Mouse (Mus musculus) leukemia stem cell, adult 10-12 weeks (primary cell): ENCODE results near the gene Il2rg. TPM values are rescaled to one million over a fixed set of nuclear protein-coding genes. Genes with fewer than 3 reads are reported as not detected.

Experiments
- polyA plus RNA-seq: library from polyadenylated mRNA; stranded (reverse); fragments of >175 nt; gene quantifications from 2 replicates; pipeline ENCODE4 v1.2.3, GENCODE M21; 2012; ENCODE audit warnings: low replicate concordance

Gene Il2rg
- polyA plus RNA-seq: 5.8 and 37.6 TPM in 2 replicates

GRCm38 (mm10) chrX:101268025-101268754 is at the start of gene Il2rg:
Gene Il2rg (minus strand): TSS chrX:101268255.

GRCm38 (mm10) chrX:101299055-101299454 is 31.0 kb upstream of the Il2rg start, which contains the start of gene Nlgn3:
Gene Nlgn3 (plus strand): TSS chrX:101299168.

GRCm38 (mm10) chrX:101273875-101274738 is 6.1 kb upstream of the Il2rg start, which contains the start of gene Med12:
Gene Med12 (plus strand): TSS chrX:101274030.

GRCm38 (mm10) chrX:101268755-101269124 is 685 bp upstream of the Il2rg start, which contains the start of gene Gm20489:
Gene Gm20489 (minus strand): TSS chrX:101269023.

GRCm38 (mm10) chrX:101263892-101264291 is 4.2 kb downstream of the Il2rg start, which contains the start of gene Gm614:
Gene Gm614 (minus strand): TSS chrX:101263992.

GRCm38 (mm10) chrX:101253952-101254729 is 13.9 kb downstream of the Il2rg start, which contains the start of gene Foxo4:
Gene Foxo4 (plus strand): TSS chrX:101254528.

GRCm38 (mm10) chrX:101221834-101222795 is 45.9 kb downstream of the Il2rg start, which contains the start of gene Snx12:
Gene Snx12 (minus strand): TSS chrX:101222563.

Other genes with a start within 250 kb of the Il2rg start
- gene Tex11, start 208.6 kb downstream of the Il2rg start, polyA plus RNA-seq: not detected in 2 replicates
- 0.10 and 0.18 TPM in 2 replicates for gene Slc7a3, start 182.2 kb downstream of the Il2rg start, polyA plus RNA-seq
- 14.8 and 24.0 TPM in 2 replicates for gene Snx12, start 45.7 kb downstream of the Il2rg start, polyA plus RNA-seq
- gene Foxo4, start 13.7 kb downstream of the Il2rg start, polyA plus RNA-seq: 13.8 and 22.7 TPM in 2 replicates
- gene Gm614, start 4.3 kb downstream of the Il2rg start, polyA plus RNA-seq: not detected in 2 replicates
- gene Gm20489, start 768 bp upstream of the Il2rg start, polyA plus RNA-seq: not detected in 2 replicates
- gene Med12, start 5.8 kb upstream of the Il2rg start, polyA plus RNA-seq: 85.7 and 97.5 TPM in 2 replicates
- 0.13 TPM in 1 of 2 replicates, not detected in the other for gene Nlgn3, start 30.9 kb upstream of the Il2rg start, polyA plus RNA-seq
- gene Gjb1, start 108.1 kb upstream of the Il2rg start, polyA plus RNA-seq: not detected in 2 replicates
- 18.7 and 25.9 TPM in 2 replicates for gene Zmym3, start 152.6 kb upstream of the Il2rg start, polyA plus RNA-seq
- 22.9 and 38.1 TPM in 2 replicates for gene Nono, start 161.1 kb upstream of the Il2rg start, polyA plus RNA-seq
- gene Itgb1bp2, start 180.8 kb upstream of the Il2rg start, polyA plus RNA-seq: 0.18 and 0.37 TPM in 2 replicates